Mouse (Mus musculus) heart, postnatal 4 days (tissue): Measurements from ENCODE around the gene Sgpl1. TPM values are rescaled to one million over a fixed set of nuclear protein-coding genes. Genes with fewer than 3 reads are reported as not detected.

Experiments
- DNase-seq: peaks from one replicate; pipeline ENCODE4 v3.0.0; 2021
- total RNA-seq, 2 experiments: library from RNA; stranded (reverse); gene quantifications; 2 replicates each; pipeline ENCODE4 v1.2.3; 2021

The Sgpl1 gene
- 10 to 100 TPM; 26.2 to 29.3 TPM for total RNA-seq

GRCm38 (mm10) chr10:61147157-61148040 is at the start of gene Sgpl1:
Gene Sgpl1 (minus strand): TSS chr10:61147703.
- DNase-seq: peak; percentile 93

- no peak for DNase-seq
Observed at GRCm38 (mm10) chr10:61195718-61196291, 48.3 kb upstream of the Sgpl1 start.

GRCm38 (mm10) chr10:61195216-61195615 is 47.7 kb upstream of the Sgpl1 start:
- DNase-seq: no peak

- no peak for DNase-seq
Observed at GRCm38 (mm10) chr10:61194611-61195010, 47.1 kb upstream of the Sgpl1 start.

- no peak for DNase-seq
Observed at GRCm38 (mm10) chr10:61188010-61188409, 40.5 kb upstream of the Sgpl1 start.

GRCm38 (mm10) chr10:61187001-61187400 is 39.5 kb upstream of the Sgpl1 start:
- no peak for DNase-seq

GRCm38 (mm10) chr10:61179927-61180326 is 32.4 kb upstream of the Sgpl1 start:
- no peak for DNase-seq

GRCm38 (mm10) chr10:61178687-61179086 is 31.2 kb upstream of the Sgpl1 start:
- no peak for DNase-seq

- DNase-seq: no peak
Observed at GRCm38 (mm10) chr10:61177751-61178150, 30.2 kb upstream of the Sgpl1 start.

- DNase-seq: no peak
Observed at GRCm38 (mm10) chr10:61176221-61176790, 28.8 kb upstream of the Sgpl1 start.

GRCm38 (mm10) chr10:61175442-61176204 is 28.1 kb upstream of the Sgpl1 start:
- peak; percentile 43 for DNase-seq

- DNase-seq: no peak
Observed at GRCm38 (mm10) chr10:61174711-61175441, 27.4 kb upstream of the Sgpl1 start.

- no peak for DNase-seq
Observed at GRCm38 (mm10) chr10:61172496-61172895, 25.0 kb upstream of the Sgpl1 start.

- no peak for DNase-seq
Observed at GRCm38 (mm10) chr10:61171654-61172053, 24.2 kb upstream of the Sgpl1 start, which contains the start of gene Tbata. Gene Tbata (plus strand): TSS chr10:61171954.

- DNase-seq: no peak
Observed at GRCm38 (mm10) chr10:61168393-61168792, 20.9 kb upstream of the Sgpl1 start.

- no peak for DNase-seq
Observed at GRCm38 (mm10) chr10:61167333-61168096, 20.0 kb upstream of the Sgpl1 start.

GRCm38 (mm10) chr10:61162366-61162765 is 14.9 kb upstream of the Sgpl1 start:
- no peak for DNase-seq

GRCm38 (mm10) chr10:61160671-61161070 is 13.2 kb upstream of the Sgpl1 start:
- DNase-seq: no peak

- DNase-seq: no peak
Observed at GRCm38 (mm10) chr10:61160089-61160488, 12.6 kb upstream of the Sgpl1 start.

GRCm38 (mm10) chr10:61158594-61158993 is 11.1 kb upstream of the Sgpl1 start:
- DNase-seq: no peak

GRCm38 (mm10) chr10:61156453-61156852 is 8.9 kb upstream of the Sgpl1 start:
- no peak for DNase-seq
